Mouse (Mus musculus): ENCODE data around the gene Slc9a3r2. TPM values are rescaled to one million over a fixed set of nuclear protein-coding genes. Genes with fewer than 3 reads are reported as not detected.

The Slc9a3r2 gene
- total RNA-seq, 1 experiment = 22.7 TPM

GRCm38 (mm10) chr17:24639571-24639988 lies 10.5 kb downstream of the Slc9a3r2 start:
- H3K4me1 ChIP-seq (ENCODE audit: control insufficient read depth in 2 of 2, insufficient read depth in 2 of 2, low read length in 2 of 2, poor library complexity in 1 of 2) = peaks cover 2 to 30% of the 10 kb centered on the region in 2 experiments; a peak in 2 of 4 replicates
- peak overlapping the region; percentile 69; the same call in 1 of the 2 replicates for H3K9ac ChIP-seq (ENCODE audit: insufficient read depth, low read depth, low read length, poor library complexity, severe bottlenecking)
- no peaks in the 10 kb centered on the region for H3K9me3 ChIP-seq (ENCODE audit: control insufficient read depth, insufficient read depth, low read depth, low read length)
- in situ Hi-C loops (cut with MboI; ENCODE audit: low sequenced_read_pairs in 2 of 2, unreplicated experiment in 2 of 2) = no loop called here
- no peak for DNase-seq (ENCODE audit: low read depth, low spot score)
- H3K36me3 ChIP-seq (ENCODE audit: control insufficient read depth, insufficient read depth, low read length, poor library complexity, severe bottlenecking) = peaks cover 12% of the 10 kb centered on the region; the same call in 1 of the 2 replicates
- TF ChIP-seq ZNF384 (IDR thresholded peaks at IDR 0.05; ENCODE audit: low read depth, low read length) (no peak), MAFK (IDR thresholded peaks at IDR 0.05; ENCODE audit: insufficient read depth, low read depth, low read length) (no peak), HCFC1 (IDR thresholded peaks at IDR 0.05; ENCODE audit: borderline replicate concordance, insufficient read depth, low read length) (no peak), ZC3H11A (IDR thresholded peaks at IDR 0.05; ENCODE audit: borderline replicate concordance, low read depth, low read length) (no peak), CHD2 (IDR thresholded peaks at IDR 0.05; ENCODE audit: low read depth, low read length) (no peak)
- peak overlapping the region in 1 of 2 experiments; percentile 58; a peak in 2 of 4 replicates for H3K4me3 ChIP-seq (ENCODE audit: insufficient read depth in 1 of 2, low read depth in 1 of 2, low read length in 2 of 2, poor library complexity in 1 of 2, severe bottlenecking in 1 of 2)
- H3K27ac ChIP-seq (ENCODE audit: insufficient read depth, low read depth, low read length, poor library complexity, severe bottlenecking) = no peak overlapping the region

GRCm38 (mm10) chr17:24638840-24639239 lies 11.3 kb downstream of the Slc9a3r2 start:
- Histone ChIP-seq H3K9ac (ENCODE audit: insufficient read depth, low read depth, low read length, poor library complexity, severe bottlenecking) (peak overlapping the region; percentile 43; the same call in 1 of the 2 replicates), H3K9me3 (ENCODE audit: control insufficient read depth, insufficient read depth, low read depth, low read length) (no peaks in the 10 kb centered on the region), H3K36me3 (ENCODE audit: control insufficient read depth, insufficient read depth, low read length, poor library complexity, severe bottlenecking) (peaks cover 16% of the 10 kb centered on the region; the same call in 1 of the 2 replicates), H3K27ac (ENCODE audit: insufficient read depth, low read depth, low read length, poor library complexity, severe bottlenecking) (peak overlapping the region; percentile 35; the same call in 1 of the 2 replicates), H3K4me1 (ENCODE audit: control insufficient read depth in 2 of 2, insufficient read depth in 2 of 2, low read length in 2 of 2, poor library complexity in 1 of 2) (peaks cover 0 to 24% of the 10 kb centered on the region in 2 experiments; a peak in 2 of 4 replicates), H3K4me3 (ENCODE audit: insufficient read depth in 1 of 2, low read depth in 1 of 2, low read length in 2 of 2, poor library complexity in 1 of 2, severe bottlenecking in 1 of 2) (no peak overlapping the region)
- DNase-seq (ENCODE audit: low read depth, low spot score) = no peak
- TF ChIP-seq CHD2 (IDR thresholded peaks at IDR 0.05; ENCODE audit: low read depth, low read length) (no peak), ZC3H11A (IDR thresholded peaks at IDR 0.05; ENCODE audit: borderline replicate concordance, low read depth, low read length) (no peak), ZNF384 (IDR thresholded peaks at IDR 0.05; ENCODE audit: low read depth, low read length) (no peak), MAFK (IDR thresholded peaks at IDR 0.05; ENCODE audit: insufficient read depth, low read depth, low read length) (no peak), HCFC1 (IDR thresholded peaks at IDR 0.05; ENCODE audit: borderline replicate concordance, insufficient read depth, low read length) (no peak)
- in situ Hi-C loops (cut with MboI; ENCODE audit: low sequenced_read_pairs in 2 of 2, unreplicated experiment in 2 of 2) = no loop called here

GRCm38 (mm10) chr17:24638214-24638613 lies 11.9 kb downstream of the Slc9a3r2 start:
- Histone ChIP-seq H3K9ac (ENCODE audit: insufficient read depth, low read depth, low read length, poor library complexity, severe bottlenecking) (no peak overlapping the region), H3K36me3 (ENCODE audit: control insufficient read depth, insufficient read depth, low read length, poor library complexity, severe bottlenecking) (peaks cover 16% of the 10 kb centered on the region; the same call in 1 of the 2 replicates), H3K4me3 (ENCODE audit: insufficient read depth in 1 of 2, low read depth in 1 of 2, low read length in 2 of 2, poor library complexity in 1 of 2, severe bottlenecking in 1 of 2) (no peak overlapping the region), H3K4me1 (ENCODE audit: control insufficient read depth in 2 of 2, insufficient read depth in 2 of 2, low read length in 2 of 2, poor library complexity in 1 of 2) (peaks cover 0 to 25% of the 10 kb centered on the region in 2 experiments; a peak in 2 of 4 replicates), H3K27ac (ENCODE audit: insufficient read depth, low read depth, low read length, poor library complexity, severe bottlenecking) (no peak overlapping the region; the same call in 1 of the 2 replicates), H3K9me3 (ENCODE audit: control insufficient read depth, insufficient read depth, low read depth, low read length) (no peaks in the 10 kb centered on the region)
- DNase-seq (ENCODE audit: low read depth, low spot score) = no peak
- TF ChIP-seq CHD2 (IDR thresholded peaks at IDR 0.05; ENCODE audit: low read depth, low read length) = no peak
- no peak for TF ChIP-seq HCFC1 (IDR thresholded peaks at IDR 0.05; ENCODE audit: borderline replicate concordance, insufficient read depth, low read length)
- no peak for TF ChIP-seq ZC3H11A (IDR thresholded peaks at IDR 0.05; ENCODE audit: borderline replicate concordance, low read depth, low read length)
- TF ChIP-seq ZNF384 (IDR thresholded peaks at IDR 0.05; ENCODE audit: low read depth, low read length) = no peak
- TF ChIP-seq MAFK (IDR thresholded peaks at IDR 0.05; ENCODE audit: insufficient read depth, low read depth, low read length) = no peak
- in situ Hi-C loops (cut with MboI; ENCODE audit: low sequenced_read_pairs in 2 of 2, unreplicated experiment in 2 of 2) = no loop called here

- peak overlapping the region; percentile 8; the same call in 1 of the 2 replicates for H3K27ac ChIP-seq (ENCODE audit: insufficient read depth, low read depth, low read length, poor library complexity, severe bottlenecking)
- no peak for TF ChIP-seq CHD2 (IDR thresholded peaks at IDR 0.05; ENCODE audit: low read depth, low read length)
- no peak for TF ChIP-seq ZC3H11A (IDR thresholded peaks at IDR 0.05; ENCODE audit: borderline replicate concordance, low read depth, low read length)
- no peak for TF ChIP-seq HCFC1 (IDR thresholded peaks at IDR 0.05; ENCODE audit: borderline replicate concordance, insufficient read depth, low read length)
- TF ChIP-seq MAFK (IDR thresholded peaks at IDR 0.05; ENCODE audit: insufficient read depth, low read depth, low read length) = no peak
- TF ChIP-seq ZNF384 (IDR thresholded peaks at IDR 0.05; ENCODE audit: low read depth, low read length) = no peak
- peaks cover 14% of the 10 kb centered on the region; the same call in 1 of the 2 replicates for H3K36me3 ChIP-seq (ENCODE audit: control insufficient read depth, insufficient read depth, low read length, poor library complexity, severe bottlenecking)
- H3K9me3 ChIP-seq (ENCODE audit: control insufficient read depth, insufficient read depth, low read depth, low read length) = no peaks in the 10 kb centered on the region
- H3K9ac ChIP-seq (ENCODE audit: insufficient read depth, low read depth, low read length, poor library complexity, severe bottlenecking) = no peak overlapping the region
- H3K4me3 ChIP-seq (ENCODE audit: insufficient read depth in 1 of 2, low read depth in 1 of 2, low read length in 2 of 2, poor library complexity in 1 of 2, severe bottlenecking in 1 of 2) = no peak overlapping the region
- in situ Hi-C loops (cut with MboI; ENCODE audit: low sequenced_read_pairs in 2 of 2, unreplicated experiment in 2 of 2) = no loop called here
- no peak for DNase-seq (ENCODE audit: low read depth, low spot score)
- H3K4me1 ChIP-seq (ENCODE audit: control insufficient read depth in 2 of 2, insufficient read depth in 2 of 2, low read length in 2 of 2, poor library complexity in 1 of 2) = peaks cover 0 to 25% of the 10 kb centered on the region in 2 experiments; a peak in 2 of 4 replicates
These were observed 13.2 kb downstream of the Slc9a3r2 start for GRCm38 (mm10) chr17:24636781-24637481.

All from ES-E14 (cell line).